Mouse (Mus musculus) liver, embryonic 14.5 days (tissue): ENCODE measurements at regions not wholly inside any gene's neighbourhood (a gene's known extent, or its start where the extent isn't known, plus 50 kb on each side); places are given as distances from the start of the nearest gene placed in this dataset.

Experiments used
- CTCF ChIP-seq: IDR thresholded peaks from 2 replicates; pipeline ENCODE4 v1.5.1; 2016; ENCODE audit warnings: antibody characterized with exemption, low read depth, control low read depth
- EP300 ChIP-seq: IDR thresholded peaks from 2 replicates; pipeline ENCODE4 v1.6.1; 2016; ENCODE audit warnings: antibody characterized with exemption, low read depth

GRCm38 (mm10) chr10:96450266-96450665, 166.5 kb upstream of the Btg1 start:
- no peak for TF ChIP-seq EP300
- TF ChIP-seq CTCF: no peak
